Mouse (Mus musculus): ENCODE data around the gene Nuf2.

The Nuf2 gene

GRCm38 (mm10) chr1:169462386-169463115 is 68.7 kb downstream of the Nuf2 start:
- DNase-seq, result no peak

GRCm38 (mm10) chr1:169459071-169459782 is 72.0 kb downstream of the Nuf2 start:
- DNase-seq, result peak; percentile 4
